Mouse (Mus musculus) retina, adult 2 months (tissue): ENCODE data around the gene Mlxip.

Experiments used
- DNase-seq: peaks from one replicate; pipeline ENCODE4 v3.0.0-alpha.2; 2012; ENCODE audit warnings: low read depth, low spot score

Mlxip gene

GRCm38 (mm10) chr5:123381968-123382367 lies 12.6 kb upstream of the Mlxip start:
- no peak for DNase-seq

GRCm38 (mm10) chr5:123382686-123383085 lies 11.9 kb upstream of the Mlxip start:
- no peak for DNase-seq

- no peak for DNase-seq
These were observed 6.1 kb upstream of the Mlxip start for GRCm38 (mm10) chr5:123388452-123388851.

DNA sequence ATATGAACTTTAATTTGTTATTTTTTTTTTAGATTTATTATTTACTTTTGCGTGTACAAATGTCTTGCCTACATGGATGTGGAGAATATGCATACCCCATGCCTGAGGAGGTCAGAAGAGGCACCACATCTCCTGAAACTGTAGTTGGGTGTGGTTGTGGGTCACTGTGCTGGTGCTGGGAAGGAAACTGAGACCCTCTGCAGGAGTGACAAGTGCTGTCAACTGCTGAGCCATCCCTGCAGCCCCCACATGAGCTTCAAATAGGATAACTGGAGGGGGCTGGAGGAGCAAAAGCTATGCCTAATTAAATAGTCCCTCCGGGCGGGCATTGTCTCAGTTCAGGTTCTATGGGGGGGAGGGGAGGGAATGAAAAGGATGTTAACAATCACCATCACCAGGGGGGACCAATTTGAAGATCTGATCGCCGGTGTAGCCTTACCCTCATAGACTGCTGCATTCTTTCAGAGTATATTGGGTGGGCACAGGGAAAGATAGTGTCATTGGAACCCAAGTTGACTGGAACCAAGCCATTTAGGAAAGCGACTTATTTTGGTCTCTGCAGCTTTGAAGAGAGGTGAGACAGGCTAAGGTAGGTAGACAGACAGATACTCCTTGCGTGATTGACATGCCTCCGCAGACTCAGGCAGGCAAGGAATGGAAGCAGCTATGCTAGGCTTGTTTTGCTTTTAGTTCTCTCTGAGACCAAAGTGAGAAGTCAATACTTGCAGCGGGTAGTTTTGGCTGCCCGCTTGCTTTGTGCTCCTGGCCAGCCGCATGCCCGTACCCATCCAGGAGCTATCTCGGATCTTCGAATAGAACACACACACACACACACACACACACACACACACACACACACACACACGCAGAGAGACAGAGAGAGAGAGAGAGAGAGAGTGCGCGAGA lies 3.8 kb upstream of the Mlxip start:
- DNase-seq: no peak

DNA sequence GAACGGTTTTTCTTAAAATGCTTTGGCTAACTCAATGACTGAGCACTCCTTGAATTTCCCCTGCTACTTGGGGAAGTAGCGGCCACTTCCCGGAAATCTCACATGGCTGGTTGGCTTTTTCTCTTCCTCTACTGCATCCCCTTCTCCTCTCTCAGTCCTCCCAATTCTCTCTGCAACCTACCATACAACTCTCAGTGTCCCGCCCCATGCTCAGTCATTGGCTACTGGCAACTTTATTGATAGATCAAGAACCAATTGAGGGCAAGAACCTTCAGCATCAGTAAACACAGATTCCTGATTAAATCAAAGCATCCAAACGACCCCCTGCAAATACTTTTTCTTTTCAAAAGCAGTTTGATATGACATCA lies 3.2 kb upstream of the Mlxip start:
- no peak for DNase-seq

- DNase-seq: no peak
These were observed 754 bp upstream of the Mlxip start for GRCm38 (mm10) chr5:123393786-123394302.

DNA sequence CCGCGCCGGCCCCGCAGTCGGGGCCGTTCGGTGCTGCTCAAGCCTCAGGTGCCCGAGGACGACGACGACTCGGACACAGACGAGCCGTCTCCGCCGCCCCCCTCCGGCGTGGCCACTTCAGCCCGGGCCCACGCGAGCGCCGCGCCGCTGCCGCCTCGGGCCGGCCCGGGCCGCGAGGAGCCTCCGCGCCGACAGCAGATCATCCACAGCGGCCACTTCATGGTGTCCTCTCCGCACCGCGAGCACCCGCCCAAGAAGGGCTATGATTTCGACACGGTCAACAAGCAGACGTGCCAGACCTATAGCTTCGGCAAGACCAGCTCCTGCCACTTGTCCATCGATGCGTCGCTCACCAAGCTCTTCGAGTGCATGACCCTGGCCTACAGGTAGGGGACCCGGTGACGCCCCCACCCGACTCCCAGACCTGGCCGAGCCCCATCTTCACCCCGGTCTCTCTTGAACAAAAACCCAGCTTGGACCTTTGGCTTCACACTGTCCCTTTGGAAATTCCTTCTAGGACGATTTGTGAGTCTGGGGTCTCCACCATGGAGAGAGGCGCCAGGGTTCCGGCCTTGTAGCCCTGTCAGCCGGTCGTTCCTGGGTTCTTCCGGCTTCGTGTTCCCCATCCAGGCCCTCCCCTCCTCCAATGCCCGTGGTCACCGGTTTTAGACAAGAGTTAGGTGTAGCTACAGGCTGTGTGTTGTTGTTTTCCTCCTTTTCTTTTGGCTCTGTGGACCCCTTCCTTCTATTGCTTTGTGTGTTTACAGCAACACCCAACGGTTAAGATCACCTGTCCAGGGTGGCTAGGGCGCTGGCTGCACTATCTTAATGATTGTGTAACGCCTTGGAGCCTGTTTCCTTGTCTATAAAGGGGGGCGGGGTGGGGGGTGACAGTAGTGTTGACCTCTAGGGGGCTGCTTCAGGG lies 621 bp downstream of the Mlxip start:
- DNase-seq: no peak

DNA sequence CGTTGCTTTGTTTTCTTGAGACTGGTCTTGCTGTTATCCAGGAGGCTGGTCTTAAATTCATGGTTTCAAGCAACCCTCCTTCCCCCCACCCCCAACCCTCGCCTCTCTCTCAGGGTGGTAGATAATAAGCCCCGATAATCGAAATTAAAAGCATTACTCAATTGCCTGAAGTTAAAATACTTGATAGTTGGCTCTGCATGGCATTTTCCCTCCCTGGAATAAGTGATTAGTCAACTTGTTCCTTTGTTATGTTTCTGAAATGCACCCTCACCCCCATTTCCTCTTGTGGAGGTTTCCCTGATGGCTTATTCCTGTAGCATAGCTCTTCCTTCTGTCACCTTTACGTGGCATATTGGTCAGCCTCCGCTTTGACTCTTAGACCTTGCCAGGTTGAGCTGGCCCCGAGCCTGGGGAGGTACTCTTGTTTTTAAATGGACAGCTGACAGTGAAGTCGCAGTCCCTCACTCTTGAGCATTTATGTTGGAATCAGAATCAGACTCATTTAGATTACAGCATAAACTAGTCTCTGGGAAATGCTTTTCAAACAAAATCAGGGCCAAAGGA lies 2.4 kb downstream of the Mlxip start:
- no peak for DNase-seq

DNA sequence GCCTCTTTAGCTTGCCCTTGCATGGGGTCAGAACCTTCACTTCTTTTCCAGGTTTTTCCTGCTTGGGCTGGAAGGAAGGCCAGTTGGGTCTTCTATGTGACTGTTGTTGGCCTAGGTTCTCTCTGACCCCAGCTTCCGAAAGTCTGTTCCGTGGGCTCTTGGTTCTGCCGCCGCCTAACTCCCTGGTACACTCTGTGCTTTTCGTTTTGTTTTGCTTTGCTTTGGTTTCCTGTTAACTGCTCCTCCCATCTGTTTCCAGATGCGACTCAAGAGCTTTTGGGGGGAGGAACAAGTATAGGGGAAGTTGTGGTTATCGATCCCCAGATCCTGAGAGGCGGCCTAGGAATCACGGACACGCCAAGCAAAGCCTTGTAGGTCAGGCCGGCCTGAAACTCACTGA lies 3.2 kb downstream of the Mlxip start:
- DNase-seq: no peak

GRCm38 (mm10) chr5:123398856-123399498 lies 4.4 kb downstream of the Mlxip start:
- DNase-seq: no peak

GRCm38 (mm10) chr5:123404480-123404879 lies 9.9 kb downstream of the Mlxip start:
- no peak for DNase-seq

DNA sequence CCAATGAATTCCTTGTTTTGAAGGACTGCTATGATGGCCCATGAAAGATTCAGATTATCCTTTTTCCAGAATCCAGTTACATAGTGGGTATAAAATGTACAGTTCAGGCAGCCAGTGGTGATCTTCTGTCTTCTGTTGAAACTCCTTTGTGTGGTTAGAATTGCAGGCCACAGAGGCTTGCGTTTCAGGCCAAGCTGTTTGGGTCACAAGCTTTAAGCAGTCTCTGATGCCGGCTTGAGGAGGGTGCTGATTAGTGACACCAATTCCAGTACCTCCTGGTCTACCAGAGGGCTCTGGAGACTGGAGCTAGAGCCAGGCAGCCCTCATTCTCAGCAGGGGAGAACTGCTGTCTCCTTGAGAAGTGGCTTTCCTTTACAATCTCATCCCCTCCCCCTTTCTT lies 12.4 kb downstream of the Mlxip start:
- DNase-seq: no peak

DNA sequence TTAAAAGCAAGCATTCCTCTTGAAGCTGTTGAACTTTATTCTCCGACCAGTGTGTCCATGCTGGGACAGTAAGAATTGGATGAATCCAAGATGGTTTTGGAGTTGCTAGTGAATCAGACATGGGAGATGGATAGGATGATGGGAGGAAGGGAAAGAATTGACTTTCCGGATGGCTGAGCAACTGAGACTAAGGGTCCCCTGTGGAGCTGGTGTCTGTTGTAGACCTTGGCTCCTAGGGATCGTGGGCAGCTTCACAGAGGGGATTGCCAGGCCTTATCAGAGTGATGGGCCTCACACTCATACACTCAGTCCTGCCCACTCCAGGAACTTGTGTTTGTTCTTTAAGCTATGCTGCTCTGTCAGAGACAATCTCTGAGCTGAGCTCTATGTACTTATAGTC lies 13.6 kb downstream of the Mlxip start:
- DNase-seq: no peak

GRCm38 (mm10) chr5:123412193-123412592 lies 17.6 kb downstream of the Mlxip start:
- DNase-seq: no peak

DNA sequence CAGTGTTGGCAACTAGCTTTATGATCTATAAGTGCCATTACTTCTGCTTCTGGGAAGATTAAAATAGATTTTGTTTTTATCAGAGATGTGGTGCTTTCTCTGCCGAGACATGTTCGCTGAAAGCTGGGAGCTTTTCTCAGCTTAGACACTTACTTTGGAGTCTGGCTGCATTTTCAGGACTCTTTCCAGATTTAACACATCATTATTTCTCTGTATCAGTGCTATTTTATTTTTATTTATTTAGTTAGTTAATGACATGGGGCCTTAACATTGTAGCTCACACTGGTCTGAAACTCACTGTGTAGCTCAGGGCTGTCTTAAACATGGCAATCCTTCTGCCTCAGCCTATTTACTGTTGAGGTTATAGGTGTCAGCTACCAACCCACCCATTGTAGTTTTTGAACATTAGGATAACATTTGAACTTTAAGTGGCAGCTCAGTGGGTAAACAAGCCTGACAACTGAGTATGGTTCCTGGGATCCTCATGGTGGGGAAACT lies 19.3 kb downstream of the Mlxip start:
- DNase-seq: no peak

DNA sequence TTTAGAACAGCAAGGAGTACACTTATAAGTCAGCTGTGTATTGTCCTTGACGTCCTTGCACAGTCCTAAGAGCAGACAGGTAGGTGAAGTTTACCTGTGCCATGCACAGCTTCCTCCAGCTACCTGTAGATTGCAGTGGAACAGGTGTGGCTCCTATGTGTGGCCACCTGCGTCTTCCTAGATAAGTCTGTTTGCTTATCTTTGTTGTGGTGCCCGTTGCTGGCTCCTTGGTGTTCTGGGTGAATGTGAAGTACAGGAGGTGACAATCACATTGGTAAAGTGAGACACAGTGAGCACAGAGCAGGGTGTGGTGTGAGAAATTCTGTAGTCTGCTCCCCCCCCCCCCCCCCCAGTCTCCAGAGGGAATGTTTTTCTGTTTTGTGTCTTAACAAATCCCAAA lies 21.6 kb downstream of the Mlxip start:
- no peak for DNase-seq

GRCm38 (mm10) chr5:123416566-123417518 lies 22.2 kb downstream of the Mlxip start:
- no peak for DNase-seq

DNA sequence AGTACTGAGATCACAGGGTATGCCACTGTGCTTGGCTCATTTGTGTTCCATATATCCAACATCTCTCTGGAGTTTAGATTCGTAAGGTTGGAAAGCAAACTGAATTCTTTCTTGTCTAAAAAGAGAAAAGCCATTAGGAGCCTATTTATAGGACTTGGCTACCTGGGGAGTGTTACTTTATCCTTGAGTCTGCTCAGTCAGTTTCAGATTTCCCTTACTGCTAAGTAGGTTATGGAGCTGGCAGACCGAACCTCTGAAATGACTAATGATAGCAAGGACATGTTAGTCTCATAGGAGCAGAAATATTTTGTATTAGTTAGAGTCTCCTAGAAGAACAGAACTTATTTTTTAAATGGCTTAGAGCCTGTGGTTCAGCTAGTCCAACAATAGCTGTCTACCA lies 29.3 kb downstream of the Mlxip start:
- no peak for DNase-seq

DNA sequence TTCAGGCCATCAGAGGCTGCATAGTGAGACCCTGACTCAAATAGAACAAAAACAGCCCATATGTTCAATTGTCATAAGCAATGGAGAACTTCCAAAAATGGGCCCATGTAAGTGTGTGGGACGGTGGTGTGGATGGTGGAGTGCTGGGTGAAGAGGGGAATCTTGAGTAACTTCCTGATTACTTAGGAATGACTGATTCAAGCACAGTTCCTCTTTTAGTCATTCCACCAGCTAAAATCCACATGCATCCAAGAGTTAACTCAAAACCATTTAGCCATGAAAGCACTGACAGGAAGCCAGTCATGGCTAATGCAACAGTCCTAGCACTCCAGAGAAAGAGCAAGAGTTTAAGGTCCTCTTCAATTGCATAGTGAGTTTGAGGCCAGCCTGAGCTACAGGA lies 33.0 kb downstream of the Mlxip start:
- no peak for DNase-seq
